Mouse (Mus musculus) right cerebral cortex, postnatal 14 days (tissue): Measurements from ENCODE around the gene Tchp.

ENCODE experiments used
- DNase-seq: peaks from one replicate; pipeline ENCODE4 v3.0.0; 2022

The Tchp gene

DNA sequence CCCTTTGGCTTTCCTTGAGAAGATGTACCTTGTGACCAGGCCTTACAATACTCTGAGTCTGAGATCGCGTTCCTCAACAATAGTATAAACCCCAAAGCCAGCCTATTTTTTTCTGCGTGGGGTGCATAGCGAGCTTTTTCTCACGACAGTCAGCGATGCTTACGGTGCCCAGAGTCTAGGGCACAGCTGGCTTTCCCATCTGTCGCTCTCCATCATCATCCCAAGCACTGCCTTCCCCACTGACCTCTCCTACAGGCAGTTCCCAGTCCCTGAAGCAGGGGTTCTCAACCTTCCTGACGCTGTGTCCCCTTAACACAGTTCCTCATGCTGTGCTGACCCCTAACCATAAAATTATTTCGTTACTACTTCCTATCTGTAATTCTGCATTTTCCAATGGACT, 35.0 kb downstream of the Tchp start:
- no peak for DNase-seq

DNA sequence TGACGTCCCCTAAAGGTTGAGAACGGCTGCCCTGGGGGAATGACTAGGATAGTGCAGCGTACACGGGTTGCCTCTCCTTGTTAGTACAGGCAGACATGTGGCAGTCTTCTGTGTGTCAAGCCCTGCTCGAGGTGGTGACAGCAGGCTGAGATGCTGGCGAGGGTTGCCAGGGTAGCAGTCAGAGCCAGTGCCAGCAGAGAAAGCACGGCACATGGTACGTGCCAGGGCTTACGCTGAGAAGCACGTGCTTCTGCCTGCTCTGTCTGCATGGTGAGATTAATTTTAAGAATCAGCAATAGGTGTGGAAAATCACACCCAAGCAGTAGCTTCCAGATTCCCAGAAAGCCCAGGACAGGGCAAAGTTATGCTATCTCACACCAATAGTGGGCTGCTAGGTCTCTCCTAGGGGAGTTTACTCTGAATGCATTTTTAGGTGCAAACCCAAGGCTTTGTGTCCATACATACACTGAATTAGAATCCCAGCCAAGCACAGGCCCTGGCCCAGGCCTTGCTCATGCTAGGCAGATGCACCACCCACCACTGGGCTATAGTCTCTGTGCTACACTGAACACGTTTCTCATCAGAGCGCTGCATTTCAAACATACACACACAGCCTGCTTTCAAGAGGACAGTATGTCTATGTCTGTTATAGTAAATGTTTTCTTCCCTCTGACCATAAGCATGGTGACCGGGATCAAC, 35.6 kb downstream of the Tchp start:
- DNase-seq: no peak

DNA sequence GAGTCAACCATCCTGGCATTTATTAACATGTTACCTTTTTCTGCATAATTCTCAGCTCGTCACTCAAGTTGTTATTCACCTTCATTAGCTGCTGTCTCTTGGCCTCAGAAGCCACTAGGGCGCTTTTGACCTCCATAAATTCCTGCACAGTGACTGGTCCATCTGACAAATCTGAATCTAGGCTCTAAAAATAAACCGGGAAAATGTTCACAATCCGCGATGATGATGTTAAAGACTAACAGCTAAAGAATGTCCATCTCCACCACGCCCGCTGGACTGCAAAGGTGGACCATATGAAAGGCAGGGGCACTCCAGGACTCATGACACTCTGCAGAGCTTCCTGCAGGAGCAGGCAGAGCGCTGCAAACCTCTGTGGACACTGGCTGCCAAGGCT, 36.1 kb downstream of the Tchp start:
- DNase-seq: no peak

DNA sequence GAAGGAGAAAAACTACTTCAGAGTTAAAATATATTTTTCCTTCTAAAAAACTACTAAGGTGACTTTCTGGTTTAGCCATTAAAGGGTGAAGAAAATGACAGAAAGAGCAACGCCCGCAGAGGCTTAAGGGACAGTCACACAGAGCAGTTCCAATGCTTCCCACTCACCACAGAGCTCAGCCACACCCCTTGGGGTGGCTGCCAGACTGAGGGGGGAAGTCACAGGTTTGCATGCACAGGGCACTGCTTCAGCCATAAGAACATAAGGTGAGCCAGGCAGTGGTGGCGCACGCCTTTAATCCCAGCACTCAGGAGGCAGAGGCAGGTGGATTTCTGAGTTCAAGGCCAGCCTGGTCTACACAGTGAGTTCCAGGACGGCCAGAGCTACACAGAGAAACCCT, 38.0 kb downstream of the Tchp start:
- no peak for DNase-seq

DNA sequence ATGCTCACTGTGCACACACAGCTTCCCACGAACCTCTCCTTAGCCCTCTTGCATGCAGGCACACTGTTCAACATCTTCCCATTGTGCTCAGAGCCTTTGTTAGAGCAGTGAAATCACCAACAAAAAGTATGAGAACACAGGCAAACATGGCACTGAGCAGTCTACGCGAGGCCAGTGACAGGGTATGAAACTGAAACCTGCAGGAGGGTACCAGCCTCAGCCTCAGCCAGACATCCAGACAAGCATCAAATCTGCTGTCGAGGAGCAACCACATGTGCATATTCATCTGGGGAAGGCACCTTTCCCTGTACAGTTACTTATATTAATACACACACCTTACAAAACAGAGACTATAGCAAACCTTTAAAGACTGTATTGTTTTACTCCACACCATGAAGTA, 39.3 kb downstream of the Tchp start:
- DNase-seq: no peak

DNA sequence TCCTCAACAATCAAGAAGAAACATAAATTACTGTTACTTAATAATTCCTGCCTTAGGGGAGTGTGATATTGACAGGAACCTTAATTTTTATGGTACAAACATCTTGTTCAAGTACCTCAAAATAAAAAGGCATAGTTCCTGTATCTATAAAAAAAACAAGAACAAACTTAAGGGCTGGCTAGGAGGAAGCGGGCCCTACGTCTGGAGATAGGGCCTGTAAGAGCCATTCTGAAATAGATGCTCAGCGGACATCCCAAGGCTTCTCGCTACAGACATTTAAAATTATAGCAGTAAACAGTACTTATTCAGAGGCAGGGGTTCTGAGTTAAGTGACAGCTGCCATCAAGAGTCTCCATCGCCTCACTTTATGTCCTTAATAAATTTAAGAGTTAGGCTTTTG, 40.0 kb downstream of the Tchp start:
- DNase-seq: no peak

DNA sequence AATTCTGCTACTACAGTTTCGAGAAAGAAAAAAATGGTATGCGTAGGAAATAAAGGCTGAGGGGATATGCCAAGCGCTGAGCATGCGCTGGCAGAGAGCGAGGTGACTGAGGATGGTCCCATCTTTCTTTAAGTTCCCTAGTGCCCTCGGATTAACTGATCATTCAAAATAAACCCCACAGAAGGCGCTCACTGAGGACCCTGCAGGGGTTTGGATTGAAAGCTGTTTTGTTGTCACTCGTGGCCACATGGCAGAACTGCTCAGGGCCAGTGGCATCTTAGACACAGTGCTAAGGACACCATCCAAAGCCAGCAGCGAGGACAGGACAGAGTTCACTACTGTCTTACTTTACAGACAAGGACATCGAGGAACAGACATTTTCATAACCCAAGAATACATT, 42.8 kb downstream of the Tchp start:
- DNase-seq: no peak

DNA sequence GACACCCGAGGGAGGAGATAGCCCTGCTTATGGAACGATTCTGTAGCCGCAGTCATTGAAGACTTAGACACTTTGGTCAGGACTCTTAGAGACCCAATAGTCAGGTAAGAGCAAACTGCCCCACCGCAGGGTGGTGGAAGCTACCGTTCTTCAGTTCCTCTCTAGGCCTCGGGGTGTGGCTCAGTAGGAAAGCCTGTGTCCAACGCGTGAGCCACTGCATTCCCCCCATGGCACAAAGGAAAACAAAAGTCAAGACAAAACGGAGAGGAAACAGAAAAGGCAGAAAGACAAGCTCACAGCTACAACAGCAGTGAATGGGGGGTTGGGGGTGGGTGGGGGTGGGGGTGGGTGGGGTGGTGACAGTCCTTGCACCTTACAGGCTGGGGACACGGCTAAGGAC, 44.8 kb downstream of the Tchp start:
- no peak for DNase-seq

DNA sequence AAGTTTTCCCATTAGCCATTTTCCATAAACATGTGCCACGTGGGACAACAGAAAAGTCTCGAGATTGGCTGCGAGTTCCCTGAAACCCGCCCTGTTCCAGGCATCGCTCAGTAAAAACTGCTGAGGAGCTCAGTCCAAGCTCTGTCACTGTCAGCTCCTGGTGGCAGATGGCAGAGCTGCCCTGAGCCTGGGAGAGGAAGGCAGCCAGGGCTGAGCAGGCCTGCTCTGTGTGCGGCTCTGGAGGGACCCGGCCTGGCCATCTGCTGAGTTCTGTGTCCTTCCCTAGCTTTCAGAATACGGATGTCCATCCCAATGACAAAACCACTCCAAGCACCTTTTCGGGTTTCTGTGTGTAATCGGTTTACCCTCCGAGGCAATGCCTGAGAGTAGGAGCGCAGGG, 45.8 kb downstream of the Tchp start:
- DNase-seq: no peak

DNA sequence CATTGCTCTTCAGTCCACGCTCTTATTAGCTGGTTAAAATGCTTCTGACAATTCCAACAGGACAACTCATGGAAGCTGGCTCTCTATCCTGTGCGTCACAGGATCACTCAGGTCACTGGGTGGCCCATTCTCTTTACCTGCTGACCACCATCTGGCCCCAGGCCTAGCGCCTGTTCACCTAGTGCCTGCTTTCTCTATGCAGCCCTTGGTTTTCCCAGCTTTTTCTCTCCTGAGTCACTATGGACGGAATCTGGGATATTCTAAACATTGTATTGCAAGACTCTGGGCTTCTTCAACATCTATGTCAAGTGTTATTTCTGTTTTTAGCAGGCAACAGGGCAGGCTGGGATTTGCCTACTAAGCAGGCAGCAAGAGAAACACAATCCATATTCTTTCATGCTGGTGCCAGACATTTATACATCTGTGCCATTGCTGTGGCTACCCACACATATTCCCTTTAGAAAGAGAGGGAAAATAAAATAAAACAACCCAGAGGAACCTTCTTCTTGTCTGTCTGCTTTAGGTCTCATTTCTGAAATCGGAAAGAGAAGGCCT, 52.1 kb downstream of the Tchp start:
- DNase-seq: no peak

DNA sequence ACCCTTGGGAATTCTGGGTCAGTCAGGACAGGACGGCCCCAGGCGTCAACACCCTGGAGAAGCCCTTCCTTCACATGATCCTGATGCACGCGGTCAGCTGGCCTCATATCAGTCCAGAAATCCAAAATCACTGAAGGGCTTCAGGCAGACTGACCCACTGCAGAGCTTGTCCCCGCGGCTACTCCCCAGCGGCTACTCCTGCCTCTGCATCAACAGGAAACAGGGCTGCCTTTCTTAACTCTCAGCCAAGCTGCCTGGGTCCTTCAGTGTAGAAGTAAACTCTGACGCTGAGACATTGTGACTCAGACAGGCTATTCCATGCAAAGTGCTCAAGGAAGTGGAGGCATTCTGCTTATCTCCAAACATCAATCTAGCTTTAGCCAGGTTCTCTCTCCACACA, 54.4 kb downstream of the Tchp start:
- no peak for DNase-seq

DNA sequence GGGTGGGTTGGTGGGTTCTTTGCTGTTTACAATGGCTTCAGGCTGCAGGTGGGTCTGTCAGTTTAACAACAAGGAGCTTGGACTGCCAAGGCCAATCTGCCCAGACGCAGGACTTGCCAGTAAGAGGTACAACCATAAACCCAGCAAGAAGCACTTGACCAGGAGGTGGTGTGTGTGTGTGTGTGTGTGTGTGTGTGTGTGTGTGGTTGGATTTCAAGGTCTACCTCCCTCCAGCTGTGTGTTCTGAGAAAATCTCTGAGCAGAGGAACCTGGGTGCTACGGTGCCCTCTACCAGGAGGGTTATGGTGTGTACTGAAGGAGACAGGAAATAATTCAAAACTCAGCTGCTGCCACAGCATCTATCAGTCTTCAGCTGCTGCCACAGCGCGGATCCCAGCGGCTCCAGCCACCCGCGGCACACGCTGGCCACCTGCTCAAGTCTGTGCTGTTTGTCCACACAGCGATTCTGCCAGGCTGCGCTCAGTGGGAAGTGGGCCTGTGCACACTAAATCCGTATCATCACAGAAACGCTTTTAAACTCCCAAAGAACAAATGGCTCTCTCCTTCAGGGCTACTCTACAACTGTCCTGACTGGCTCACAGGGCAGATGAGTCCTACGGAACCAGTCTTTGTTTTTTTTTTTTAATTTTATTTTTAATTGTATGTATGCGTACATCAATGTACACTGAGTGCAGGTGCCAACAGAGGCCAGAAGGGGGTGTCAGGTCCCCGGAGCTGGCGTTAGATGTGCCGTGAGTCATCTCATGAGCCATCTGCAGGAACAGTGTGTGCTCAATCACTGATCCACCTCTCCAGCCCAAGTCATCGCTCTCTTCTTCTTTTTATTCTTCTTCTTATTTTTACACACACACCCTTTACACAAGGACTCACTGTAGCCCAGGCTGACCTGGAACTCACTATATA, 57.5 kb downstream of the Tchp start:
- DNase-seq: no peak

DNA sequence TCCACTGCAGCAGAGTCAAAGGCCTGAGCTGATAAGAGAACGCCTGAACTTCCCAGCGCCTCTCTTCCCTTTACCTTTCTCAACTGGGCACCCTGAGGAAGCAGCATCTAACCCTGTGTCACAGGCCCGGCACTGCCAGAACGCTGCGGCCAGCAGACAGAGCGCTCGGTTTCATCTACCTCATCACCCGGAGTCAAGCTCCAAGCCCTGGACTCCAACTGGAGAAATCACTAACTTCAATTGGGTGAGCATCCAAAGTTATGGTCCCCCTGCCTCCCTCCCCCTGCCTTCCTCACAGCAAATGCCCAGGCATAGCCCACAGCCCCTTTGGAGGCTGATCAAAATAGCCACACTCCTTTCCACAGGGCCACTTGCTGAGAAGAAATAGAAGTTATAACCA, 59.1 kb downstream of the Tchp start:
- no peak for DNase-seq

DNA sequence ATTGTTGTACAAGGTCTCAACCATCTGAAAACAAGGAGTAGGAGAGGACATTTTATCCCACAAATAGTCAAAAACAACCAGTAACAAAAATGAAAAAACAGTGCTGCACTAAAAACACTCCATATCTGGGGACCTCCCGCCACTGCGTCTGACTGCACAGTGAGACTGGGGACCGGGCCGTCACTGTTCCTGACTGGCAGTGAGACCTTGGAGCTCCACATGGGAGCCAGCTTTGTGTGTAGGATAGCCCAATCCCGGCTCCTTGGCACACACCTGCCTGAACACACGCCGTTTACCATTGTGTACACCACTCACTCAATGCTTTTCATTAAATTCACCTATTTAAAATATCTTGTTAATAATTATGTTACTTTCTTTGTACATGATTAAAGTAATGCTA, 59.6 kb downstream of the Tchp start:
- no peak for DNase-seq

DNA sequence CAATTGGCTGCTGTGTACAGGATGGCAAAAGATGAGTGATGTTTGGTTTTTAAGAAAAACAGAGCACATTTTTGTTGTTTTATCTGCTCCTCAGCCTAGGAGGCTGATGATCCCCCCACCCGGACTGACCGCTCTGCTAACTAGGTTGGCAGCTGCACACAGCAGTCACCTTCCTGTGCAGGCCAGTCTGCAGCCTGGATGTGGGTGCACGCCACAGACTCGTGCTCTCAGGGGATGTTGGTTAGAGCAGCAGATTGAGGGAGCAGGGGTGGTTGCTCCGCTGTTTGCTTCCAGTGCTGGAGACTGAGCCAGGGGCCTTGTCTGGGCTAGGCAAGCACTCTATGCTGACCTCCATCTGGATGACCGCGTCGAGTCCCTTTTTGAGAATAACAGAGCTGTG, 62.2 kb downstream of the Tchp start:
- DNase-seq: no peak

DNA sequence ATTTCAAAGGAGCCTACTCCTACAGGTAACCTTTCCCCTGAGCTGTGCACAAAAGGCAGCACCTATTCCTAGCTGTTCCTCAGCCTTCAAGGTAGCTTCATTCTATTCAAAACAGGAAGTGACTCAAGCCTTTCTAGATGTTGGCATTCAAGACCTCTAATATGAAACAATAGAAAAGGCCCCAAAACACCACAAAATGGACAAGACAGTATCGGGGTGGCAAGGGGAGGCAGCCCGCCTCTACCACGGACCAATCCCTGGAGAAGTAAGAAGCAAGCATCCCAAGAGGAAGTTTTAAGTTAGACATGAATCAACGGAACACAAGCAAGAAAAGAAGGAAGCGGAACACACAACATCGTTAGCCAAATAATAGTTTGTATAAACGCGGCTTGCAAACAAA, 64.2 kb downstream of the Tchp start:
- no peak for DNase-seq
